Mouse (Mus musculus) thymus, adult 18-20 months (tissue): ENCODE data around the gene Gabra3.

Source experiments
- DNase-seq, 2 experiments: peaks; one replicate each; pipeline ENCODE4 v3.0.0; 2022; ENCODE audit warnings: mixed read lengths in 2 of 2

The Gabra3 gene

GRCm38 (mm10) chrX:72656230-72656898, at the start of gene Gabra3:
Gene Gabra3 (minus strand): TSS chrX:72656848.
- DNase-seq = no peak

GRCm38 (mm10) chrX:72655789-72656188, 859 bp downstream of the Gabra3 start:
- no peak for DNase-seq

- no peak for DNase-seq
These were observed 1.3 kb downstream of the Gabra3 start for GRCm38 (mm10) chrX:72655381-72655780.

GRCm38 (mm10) chrX:72650688-72651087, 6.0 kb downstream of the Gabra3 start:
- no peak for DNase-seq

- DNase-seq = no peak
These were observed 12.0 kb downstream of the Gabra3 start for GRCm38 (mm10) chrX:72644691-72645090.

- no peak for DNase-seq
These were observed 159.4 kb downstream of the Gabra3 start for GRCm38 (mm10) chrX:72497284-72497683.

GRCm38 (mm10) chrX:72489806-72490205, 166.8 kb downstream of the Gabra3 start:
- DNase-seq = no peak

- DNase-seq = no peak
These were observed 269.9 kb downstream of the Gabra3 start, which contains the start of gene Magea10 for GRCm38 (mm10) chrX:72386758-72387157. Gene Magea10 (minus strand): TSS chrX:72386858.
